Mouse (Mus musculus): ENCODE results near the gene Rita1.

The Rita1 gene

DNA sequence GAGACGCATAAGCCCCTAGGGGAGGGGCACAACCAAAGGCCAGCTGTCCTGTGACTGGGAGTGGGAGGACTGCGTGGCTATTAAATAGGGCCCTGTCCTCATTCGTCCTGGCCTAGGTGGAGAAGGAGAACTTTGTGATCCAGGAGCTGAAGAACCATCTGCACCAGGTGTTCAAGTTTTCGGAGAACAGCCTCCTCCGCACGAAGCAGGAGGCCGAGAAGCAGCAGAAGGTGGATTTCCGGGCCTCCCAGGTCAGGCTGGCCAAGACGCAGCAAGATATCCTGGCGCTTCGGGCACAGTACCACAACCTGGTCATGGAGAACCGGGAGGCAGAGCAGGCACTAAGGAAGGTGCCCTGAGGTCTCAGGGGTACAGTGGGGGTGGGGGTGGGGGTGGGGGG is 10.2 kb downstream of the Rita1 start:
- in situ Hi-C loops (cut with MboI): no loop called here

DNA sequence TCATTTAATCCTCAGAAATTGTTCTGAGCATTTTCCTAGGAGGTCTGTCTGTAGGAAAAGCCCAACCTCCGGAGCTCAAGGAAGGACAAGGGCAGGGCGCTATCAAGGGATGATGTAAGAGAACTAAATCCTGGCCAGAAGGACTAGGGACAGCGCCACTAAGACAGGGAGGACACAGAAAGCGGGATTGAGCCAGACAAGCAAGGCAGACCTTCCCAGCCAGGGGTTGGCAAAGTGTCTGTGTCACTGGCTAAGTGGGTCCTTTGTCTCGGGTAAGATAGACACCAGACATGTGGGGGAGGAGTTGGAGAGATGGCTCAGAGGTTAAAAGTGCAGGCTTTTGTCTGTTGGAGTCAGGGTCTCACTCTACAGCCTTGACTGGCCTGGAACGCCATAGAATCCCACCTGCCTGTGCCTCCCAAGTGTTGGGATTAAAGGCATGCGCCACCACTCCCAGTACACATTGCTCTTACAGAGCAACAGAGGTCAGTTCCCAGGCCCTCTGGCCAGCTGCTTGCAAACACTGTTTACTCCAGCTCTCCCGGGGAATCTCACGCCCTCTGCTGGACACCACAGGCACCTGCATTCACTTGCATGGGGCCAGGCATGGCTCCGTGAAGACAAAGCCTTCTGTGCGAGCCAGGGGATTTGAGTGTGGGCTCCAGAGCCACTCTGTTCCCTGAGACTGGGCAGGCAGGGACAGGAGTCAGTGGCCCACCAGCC is 11.3 kb downstream of the Rita1 start:
- in situ Hi-C loops (cut with MboI): no loop called here

- in situ Hi-C loops (cut with MboI): no loop called here
Measured at GRCm38 (mm10) chr5:120599625-120600024, 12.8 kb downstream of the Rita1 start.

GRCm38 (mm10) chr5:120594485-120594884 is 17.9 kb downstream of the Rita1 start:
- in situ Hi-C loops (cut with MboI): no loop called here

GRCm38 (mm10) chr5:120592141-120592540 is 20.2 kb downstream of the Rita1 start:
- in situ Hi-C loops (cut with MboI): no loop called here

GRCm38 (mm10) chr5:120590356-120591010 is 21.9 kb downstream of the Rita1 start:
- in situ Hi-C loops (cut with MboI): no loop called here

DNA sequence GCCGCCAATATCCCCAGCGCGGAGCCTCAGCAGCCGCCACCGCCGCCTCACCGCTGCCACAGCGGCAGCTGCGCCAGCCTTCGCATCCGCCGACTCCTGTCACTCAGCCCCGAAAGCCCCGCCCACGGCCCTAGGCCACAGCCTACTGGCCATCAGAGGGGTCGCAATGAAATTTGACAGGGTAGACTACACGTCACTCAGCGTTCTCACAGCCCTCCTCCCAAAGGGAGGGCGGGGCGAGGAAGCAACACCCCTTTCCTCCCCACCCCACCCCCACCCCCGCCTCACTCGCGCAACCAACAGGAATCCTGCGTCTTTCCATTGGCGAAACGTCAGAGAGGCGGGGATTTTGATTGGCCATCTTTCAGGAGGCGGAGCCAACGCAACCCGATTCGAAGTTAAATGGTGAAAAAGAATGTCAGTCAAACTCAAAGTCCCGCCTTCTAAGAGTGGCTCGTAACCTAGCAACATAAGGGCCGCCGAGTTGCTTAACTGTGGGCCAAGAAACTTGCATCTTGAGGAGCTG is 23.8 kb downstream of the Rita1 start, which contains the start of the genes Tpcn1 and Iqcd:
Gene Tpcn1 (minus strand): TSS at position 105 of the 526 bp plus-strand sequence.
Gene Iqcd (plus strand): TSS at position 448 of the 526 bp plus-strand sequence.
- in situ Hi-C loops (cut with MboI): no loop called here

DNA sequence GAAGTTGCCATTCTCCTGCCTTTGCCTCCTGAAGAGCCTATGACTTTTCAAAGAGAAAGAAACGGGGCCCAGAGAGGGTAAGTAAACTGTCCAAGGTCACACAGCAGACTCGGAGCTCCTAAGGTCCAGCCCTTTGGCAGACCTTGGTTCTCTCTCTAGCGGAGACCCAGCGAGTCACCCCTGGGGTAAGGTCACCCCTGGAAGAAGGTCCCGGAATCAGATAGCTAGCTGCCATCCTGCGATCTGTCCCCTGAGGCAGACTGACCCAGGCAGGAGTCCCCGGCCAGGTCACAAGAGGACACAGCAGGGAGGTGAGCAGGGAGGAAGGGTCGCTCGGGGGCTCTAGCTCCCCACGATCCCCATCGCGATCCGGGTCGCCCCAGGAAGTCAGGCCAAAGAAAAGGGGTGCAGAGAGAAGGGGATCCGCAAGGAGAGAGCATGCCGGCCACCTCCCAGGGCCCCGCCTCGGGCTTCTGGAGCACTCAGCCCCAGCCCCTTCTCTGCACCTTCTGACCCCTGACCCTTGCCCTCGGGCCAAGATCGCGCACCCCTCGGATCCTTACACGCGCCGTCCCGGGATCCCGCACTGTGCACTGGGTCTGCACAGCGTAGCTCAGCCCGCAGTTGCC is 24.3 kb downstream of the Rita1 start:
- in situ Hi-C loops (cut with MboI): no loop called here

DNA sequence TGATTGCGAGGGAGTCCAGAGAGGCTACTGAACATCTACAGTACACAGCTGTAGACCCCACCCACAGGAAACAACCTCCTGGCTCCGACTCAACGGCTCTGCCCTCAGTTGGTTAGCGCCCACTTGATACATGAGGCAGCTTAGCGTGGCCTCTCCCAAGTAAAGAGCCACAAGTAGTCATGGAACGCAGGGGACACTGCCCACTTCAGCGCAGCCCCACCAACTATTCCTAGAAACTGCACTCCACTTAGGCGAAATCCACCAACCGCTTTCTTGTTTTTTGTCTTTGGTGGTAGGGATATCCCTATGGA is 24.8 kb downstream of the Rita1 start:
- in situ Hi-C loops (cut with MboI): no loop called here

DNA sequence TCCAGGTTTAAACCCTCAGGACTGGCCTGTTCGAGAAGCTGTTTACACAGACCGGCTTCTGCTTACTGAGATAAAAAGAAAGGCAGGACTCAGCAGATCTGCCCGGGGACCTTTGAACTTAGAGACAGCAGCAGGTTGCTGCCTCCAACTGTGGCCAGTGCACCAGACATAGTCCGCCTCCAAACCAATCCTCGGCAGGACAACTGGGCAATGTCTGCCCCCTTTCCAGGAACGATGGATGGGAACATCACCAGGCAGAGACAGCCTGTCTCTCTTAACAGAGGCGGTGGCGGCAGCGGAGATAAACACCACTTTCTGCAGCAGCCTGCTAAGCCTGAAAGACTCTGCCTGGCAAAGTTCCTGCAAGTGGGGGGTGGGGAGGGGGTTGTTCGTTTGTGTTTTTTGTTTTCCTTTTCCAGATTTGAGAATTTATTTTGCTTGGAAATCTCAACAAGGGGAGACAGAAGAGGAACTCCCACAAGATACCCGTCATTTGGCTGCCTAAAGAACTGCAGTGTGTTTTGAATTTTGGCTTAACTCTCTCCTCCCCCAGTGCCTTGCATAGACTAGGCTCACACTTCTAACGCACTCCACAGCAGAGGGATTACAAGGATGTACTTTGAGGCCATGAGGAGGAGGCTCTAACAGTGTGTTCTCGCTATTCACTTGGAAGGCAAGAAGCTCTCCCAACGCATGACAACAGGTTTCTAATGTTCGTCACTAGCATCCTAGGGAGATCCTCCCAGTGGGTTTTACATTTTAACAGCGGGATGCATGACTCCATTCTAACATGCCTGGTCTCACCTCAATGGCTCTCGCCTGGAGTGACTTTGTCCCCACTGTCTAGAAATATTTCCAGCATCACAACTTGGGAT is 25.4 kb downstream of the Rita1 start:
- in situ Hi-C loops (cut with MboI): no loop called here

DNA sequence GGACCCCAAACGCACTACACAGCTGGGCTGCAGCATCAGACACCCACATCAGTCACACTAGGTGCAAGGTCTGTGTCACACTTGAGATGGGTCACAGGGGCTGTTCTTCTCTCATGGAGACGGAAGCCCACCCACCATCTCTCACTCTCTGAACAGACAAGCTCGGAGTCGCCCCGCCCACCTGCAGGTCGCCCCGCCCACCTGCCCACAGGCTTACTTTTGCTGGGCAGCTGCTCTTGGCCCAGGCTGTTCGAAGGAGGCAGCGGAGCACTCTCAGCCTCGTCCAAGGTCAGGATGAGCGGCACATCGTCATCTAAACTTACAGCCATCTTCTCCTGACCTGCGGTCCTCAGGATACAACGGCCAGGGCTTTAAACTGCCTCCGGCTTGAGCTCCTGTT is 27.4 kb downstream of the Rita1 start:
- in situ Hi-C loops (cut with MboI): no loop called here

DNA sequence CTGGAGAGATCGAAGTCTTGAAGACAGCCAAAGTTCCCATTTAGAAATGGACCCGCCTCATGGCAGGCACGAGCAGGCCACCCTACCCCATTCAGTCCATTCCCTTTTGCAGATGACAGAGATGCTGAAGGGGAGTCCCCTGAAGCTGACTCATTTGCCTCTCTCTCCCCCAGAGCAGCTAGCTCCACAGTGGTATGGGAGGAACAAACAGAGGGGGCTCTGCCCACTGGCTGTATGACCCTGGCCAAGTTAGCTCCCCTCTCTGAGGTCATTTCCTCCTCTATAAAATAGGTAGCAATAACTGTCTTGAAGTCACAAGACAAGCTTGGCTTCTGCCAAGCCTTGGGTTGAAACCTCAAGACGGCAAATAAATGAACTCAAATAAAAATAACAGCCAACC is 28.9 kb downstream of the Rita1 start:
- in situ Hi-C loops (cut with MboI): no loop called here

GRCm38 (mm10) chr5:120582002-120582401 is 30.4 kb downstream of the Rita1 start:
- in situ Hi-C loops (cut with MboI): no loop called here

DNA sequence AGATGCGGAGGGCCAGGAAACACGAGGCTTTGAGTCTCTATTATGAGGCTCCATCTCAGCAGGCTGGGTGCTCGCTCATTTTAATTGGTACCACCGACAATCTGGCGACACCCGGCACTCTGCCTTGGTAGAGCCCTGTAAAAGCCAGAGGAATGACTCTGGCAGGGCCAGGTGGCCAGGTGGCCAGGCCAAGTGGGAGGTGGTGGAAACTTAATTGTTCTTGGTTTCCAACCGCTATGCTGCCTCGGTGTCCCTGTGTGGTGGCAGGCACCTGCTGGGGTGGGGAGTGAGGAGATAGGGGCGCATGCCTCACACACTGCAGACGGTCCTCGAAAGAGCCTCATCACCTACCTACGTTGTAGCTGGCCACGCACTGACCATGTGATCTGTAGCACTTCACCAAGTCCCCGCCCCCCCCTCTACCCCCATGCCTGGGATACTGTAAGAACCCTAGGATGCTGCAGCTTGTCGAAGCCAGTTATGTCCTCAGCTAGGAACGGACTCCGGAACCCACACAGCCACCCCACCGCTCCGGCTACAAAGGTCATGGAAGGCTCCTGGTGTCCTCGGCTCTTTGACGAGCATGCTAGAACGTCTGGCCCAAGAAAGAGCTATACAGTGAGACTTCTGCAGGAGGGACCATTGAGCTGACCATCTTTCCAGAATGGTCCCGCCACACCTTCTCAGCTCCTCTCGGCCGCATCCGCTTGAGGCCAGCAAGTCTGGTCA is 32.3 kb downstream of the Rita1 start:
- in situ Hi-C loops (cut with MboI): no loop called here

DNA sequence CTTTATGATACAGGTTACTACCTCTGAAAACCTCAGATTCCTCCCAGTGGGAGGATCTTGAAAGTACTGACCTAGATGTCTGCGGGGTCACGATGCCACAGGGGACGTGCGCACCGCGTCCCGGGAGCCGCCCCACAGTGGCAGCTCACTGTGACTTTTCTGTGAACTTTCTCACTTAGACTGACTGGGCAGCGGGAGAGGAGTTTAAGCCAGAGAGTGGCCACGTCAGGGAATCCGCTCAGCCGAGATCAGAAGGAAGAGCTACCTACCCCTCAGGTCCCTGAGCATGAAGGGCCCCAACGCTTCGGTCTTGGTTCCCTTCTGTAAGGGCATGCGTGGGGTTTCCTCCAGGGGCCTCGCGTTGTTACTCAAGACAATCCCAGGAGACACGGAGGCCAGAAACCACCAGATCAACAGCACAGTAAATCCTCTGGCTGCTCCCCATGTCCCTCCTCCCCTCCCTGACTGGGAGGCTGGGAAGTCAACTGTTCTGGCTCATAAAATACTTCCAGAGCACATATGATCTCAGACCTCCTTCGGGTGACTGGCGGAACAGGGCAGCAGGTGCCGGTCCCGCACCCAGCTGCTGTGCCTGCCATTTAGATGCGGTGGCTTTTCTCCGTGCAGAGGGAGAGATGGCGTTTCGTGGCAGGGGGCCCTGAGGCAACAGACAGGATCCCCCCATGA is 33.0 kb downstream of the Rita1 start:
- in situ Hi-C loops (cut with MboI): no loop called here

- in situ Hi-C loops (cut with MboI): no loop called here
Measured at GRCm38 (mm10) chr5:120578504-120579081, 33.8 kb downstream of the Rita1 start.

DNA sequence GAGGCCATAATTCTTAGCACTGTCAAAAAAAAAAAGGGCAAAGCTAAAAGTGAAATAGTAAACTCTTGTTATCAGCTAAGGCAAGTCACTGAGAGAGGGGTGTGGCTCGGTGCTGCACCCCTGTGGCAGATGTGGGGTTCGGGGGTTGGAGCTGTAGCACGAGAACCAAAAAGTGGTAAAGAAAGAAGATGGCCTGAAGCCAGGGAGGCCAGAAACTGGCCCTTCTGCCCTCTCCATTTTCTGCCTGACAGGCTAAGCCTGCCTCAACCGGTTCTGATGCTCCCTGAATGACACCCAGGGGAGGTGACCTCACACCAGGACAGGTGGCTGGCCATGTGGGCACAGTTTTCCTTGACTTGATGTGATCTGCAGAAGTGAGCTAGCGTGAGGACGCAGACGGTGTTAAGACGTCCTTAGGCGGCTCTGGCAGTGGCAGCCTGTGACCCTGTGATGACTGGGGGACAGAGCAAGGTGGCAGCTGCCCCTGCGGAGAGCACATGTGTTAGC is 34.4 kb downstream of the Rita1 start:
- in situ Hi-C loops (cut with MboI): no loop called here

DNA sequence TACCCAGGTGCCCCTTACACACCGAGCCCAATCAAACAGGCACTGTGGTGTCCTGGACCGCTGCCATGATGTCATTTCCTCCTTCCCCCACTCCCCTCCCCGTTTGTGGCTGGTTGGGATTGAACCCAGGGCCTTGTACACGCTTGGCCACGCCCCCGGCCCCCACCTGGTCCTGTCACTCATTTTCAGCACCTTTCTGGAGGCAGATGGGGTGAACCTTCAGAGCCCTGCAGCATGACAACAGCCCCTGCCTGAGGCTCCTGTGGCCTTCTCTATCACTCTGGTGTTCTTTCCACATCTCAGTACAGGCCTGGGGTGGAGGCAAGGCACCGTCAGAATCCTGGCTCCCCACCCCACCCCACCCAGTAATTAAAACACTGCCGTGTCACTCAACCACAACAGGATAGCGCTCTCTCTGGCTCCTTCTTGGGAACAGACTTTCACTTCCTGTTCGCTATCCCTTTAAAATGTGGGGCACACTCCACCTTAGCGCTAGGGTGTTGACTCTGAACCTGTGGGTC is 35.5 kb downstream of the Rita1 start:
- in situ Hi-C loops (cut with MboI): no loop called here

DNA sequence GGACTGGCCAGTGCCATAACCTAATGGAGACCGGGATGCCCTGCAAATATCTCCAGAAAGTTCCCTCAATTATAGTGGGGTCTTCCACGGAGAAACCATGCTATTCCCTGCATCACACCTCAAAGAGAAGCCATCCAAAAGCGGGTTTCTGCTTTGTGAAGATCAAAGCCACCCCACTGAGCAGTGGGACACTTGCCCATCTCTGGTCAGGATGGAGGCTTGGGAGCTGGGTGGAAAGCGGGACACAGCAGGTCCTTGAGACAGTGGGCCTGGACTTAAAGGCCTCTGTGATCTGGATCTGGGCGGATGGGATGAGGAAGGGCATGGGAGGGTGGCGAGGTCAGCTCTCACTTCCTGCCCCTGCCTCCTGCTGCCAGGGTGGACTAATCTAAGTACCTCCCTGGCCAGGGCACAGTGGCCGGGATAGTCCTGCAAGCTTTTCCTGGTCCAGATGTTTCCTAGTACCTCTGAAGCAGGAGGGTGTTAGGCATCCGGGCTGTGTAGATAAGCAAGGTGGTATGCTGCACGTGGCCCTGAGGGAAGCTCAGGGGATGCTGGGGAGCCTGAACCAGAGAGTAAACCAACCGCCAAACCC is 37.8 kb downstream of the Rita1 start:
- in situ Hi-C loops (cut with MboI): no loop called here

All from mature B cell (primary cell).